Mouse (Mus musculus) adipocyte (in vitro differentiated cells): ENCODE measurements around the gene Pdzrn3.

Source experiments
- DNase-seq: peaks from one replicate; pipeline ENCODE4 v3.0.0-alpha.2; 2016; ENCODE audit warnings: low spot score

Pdzrn3 gene

GRCm38 (mm10) chr6:101254652-101255051 is 123.0 kb downstream of the Pdzrn3 start:
- DNase-seq = no peak

- DNase-seq = peak; percentile 65
These were observed 125.6 kb downstream of the Pdzrn3 start for GRCm38 (mm10) chr6:101251916-101252603.

GRCm38 (mm10) chr6:101251160-101251559 is 126.5 kb downstream of the Pdzrn3 start:
- peak; percentile 18 for DNase-seq

- no peak for DNase-seq
These were observed 131.6 kb downstream of the Pdzrn3 start for GRCm38 (mm10) chr6:101246137-101246536.

- DNase-seq = no peak
These were observed 133.3 kb downstream of the Pdzrn3 start for GRCm38 (mm10) chr6:101244355-101244754.

- DNase-seq = no peak
These were observed 134.4 kb downstream of the Pdzrn3 start for GRCm38 (mm10) chr6:101243189-101243815.

GRCm38 (mm10) chr6:101236641-101237246 is 141.0 kb downstream of the Pdzrn3 start:
- DNase-seq = no peak

GRCm38 (mm10) chr6:101236230-101236629 is 141.5 kb downstream of the Pdzrn3 start:
- no peak for DNase-seq

- no peak for DNase-seq
These were observed 143.3 kb downstream of the Pdzrn3 start for GRCm38 (mm10) chr6:101234349-101234748.

GRCm38 (mm10) chr6:101233680-101234079 is 144.0 kb downstream of the Pdzrn3 start:
- DNase-seq = no peak

GRCm38 (mm10) chr6:101227294-101227855 is 150.3 kb downstream of the Pdzrn3 start:
- no peak for DNase-seq

- DNase-seq = peak; percentile 36
These were observed 157.4 kb downstream of the Pdzrn3 start for GRCm38 (mm10) chr6:101220307-101220706.

- DNase-seq = peak; percentile 21
These were observed 158.7 kb downstream of the Pdzrn3 start for GRCm38 (mm10) chr6:101219004-101219403.

- DNase-seq = no peak
These were observed 159.5 kb downstream of the Pdzrn3 start for GRCm38 (mm10) chr6:101218197-101218596.

- no peak for DNase-seq
These were observed 159.9 kb downstream of the Pdzrn3 start for GRCm38 (mm10) chr6:101217756-101218155.

GRCm38 (mm10) chr6:101215436-101215791 is 162.3 kb downstream of the Pdzrn3 start:
- no peak for DNase-seq

GRCm38 (mm10) chr6:101214734-101215435 is 162.8 kb downstream of the Pdzrn3 start:
- DNase-seq = no peak

- no peak for DNase-seq
These were observed 164.6 kb downstream of the Pdzrn3 start for GRCm38 (mm10) chr6:101213066-101213465.

GRCm38 (mm10) chr6:101212086-101212485 is 165.6 kb downstream of the Pdzrn3 start:
- DNase-seq = no peak

GRCm38 (mm10) chr6:101211361-101211841 is 166.3 kb downstream of the Pdzrn3 start:
- no peak for DNase-seq

- no peak for DNase-seq
These were observed 178.8 kb downstream of the Pdzrn3 start for GRCm38 (mm10) chr6:101198943-101199298.

GRCm38 (mm10) chr6:101198284-101198942 is 179.3 kb downstream of the Pdzrn3 start:
- no peak for DNase-seq
